9 mouse cellular contexts compared by ENCODE assay signal in genomic region chr2:157751589-157752373, GRCm38 (mm10). TPM values are rescaled to one million over a fixed set of nuclear protein-coding genes. Genes with fewer than 3 reads are reported as not detected.
A peak's percentile ranks its signal among the peaks of the same experiment; 100 is the strongest.
DNase-seq lines count a peak whose midpoint lies in the region; ATAC-seq lines count a peak whose summit lies in the region.
"Had no signal": no experiment of that assay in that cellular context is flagged by ENCODE, and none has a peak within 500 bp of the region (broad histone marks: within the 10 kb centered on the region; RNA-seq: fewer than 3 reads in every experiment).

No protein-coding gene starts in this region.

- peaks cover 10% of the 10 kb centered on the region for H3K4me1 ChIP-seq in neural tube, embryonic 11.5 days (ENCODE audit: control insufficient read depth, insufficient read depth, low read length)
- H3K4me1 ChIP-seq in hindbrain, embryonic 13.5 days (replicated peaks): peaks cover 69% of the 10 kb centered on the region
- peaks cover 7% of the 10 kb centered on the region for H3K4me1 ChIP-seq in midbrain, embryonic 11.5 days (ENCODE audit: control insufficient read depth, insufficient read depth, low read length)
- H3K4me1 ChIP-seq in stomach, embryonic 16.5 days (ENCODE audit: control insufficient read depth, insufficient read depth, low read length): no peaks in the 10 kb centered on the region

- H3K9me3 ChIP-seq in neural tube, embryonic 11.5 days (ENCODE audit: control insufficient read depth, low read length): no peaks in the 10 kb centered on the region
- no peaks in the 10 kb centered on the region for H3K9me3 ChIP-seq in hindbrain, embryonic 13.5 days
- no peaks in the 10 kb centered on the region for H3K9me3 ChIP-seq in midbrain, embryonic 11.5 days (ENCODE audit: control insufficient read depth, low read length)
- H3K9me3 ChIP-seq in stomach, embryonic 16.5 days (replicated peaks; ENCODE audit: control insufficient read depth, low read length): no peaks in the 10 kb centered on the region

- 58% methylated on average over 22 of the region's 22 CpGs for WGBS in neural tube, embryonic 11.5 days
- 41% methylated on average over 22 of the region's 22 CpGs for WGBS in hindbrain, embryonic 13.5 days
- 68% methylated on average over 22 of the region's 22 CpGs for WGBS in midbrain, embryonic 11.5 days
- WGBS in stomach, embryonic 16.5 days: 60% methylated on average over 22 of the region's 22 CpGs

- DNase-seq in neural tube, embryonic 11.5 days (ENCODE audit: low spot score): no peak
- no peak for DNase-seq in neural tube, embryonic 10.5 days (ENCODE audit: extremely low spot score, low spot score)
- DNase-seq in gastrocnemius, adult 18-20 months (ENCODE audit: low spot score): peak; percentile 37
- peak; percentile 77 to 87 for DNase-seq in layer of hippocampus, postnatal 14 days (ENCODE audit: low spot score in 2 of 2)
- no peak for DNase-seq in midbrain, embryonic 11.5 days (ENCODE audit: low spot score, missing footprints)
- DNase-seq in spleen, postnatal 14 days (ENCODE audit: low spot score in 2 of 2): no peak

- H3K9ac ChIP-seq in neural tube, embryonic 11.5 days (ENCODE audit: low read length): 0 out of 2 replicates have a peak overlapping the region, but pooled peaks have one; percentile 8
- peak overlapping the region; percentile 61 for H3K9ac ChIP-seq in hindbrain, embryonic 13.5 days
- no peak overlapping the region for H3K9ac ChIP-seq in midbrain, embryonic 11.5 days (ENCODE audit: low read length)
- no peak overlapping the region for H3K9ac ChIP-seq in stomach, embryonic 16.5 days (ENCODE audit: low read length)
- H3K9ac ChIP-seq: liver, embryonic 14.5 days had no signal

- peak overlapping the region; percentile 63 for H3K27ac ChIP-seq in neural tube, embryonic 11.5 days (ENCODE audit: low read depth, low read length)
- H3K27ac ChIP-seq in hindbrain, embryonic 13.5 days: peak overlapping the region; percentile 94
- H3K27ac ChIP-seq in midbrain, embryonic 11.5 days (ENCODE audit: low read depth, low read length): peak overlapping the region; percentile 71
- peak overlapping the region; percentile 12; the same call in 1 of the 2 replicates for H3K27ac ChIP-seq in stomach, embryonic 16.5 days (ENCODE audit: low read length)
- H3K27ac ChIP-seq: liver, embryonic 14.5 days had no signal

- no peak overlapping the region for H3K4me2 ChIP-seq in neural tube, embryonic 11.5 days (ENCODE audit: low read depth)
- peak overlapping the region; percentile 40 for H3K4me2 ChIP-seq in hindbrain, embryonic 13.5 days
- no peak overlapping the region for H3K4me2 ChIP-seq in midbrain, embryonic 11.5 days
- no peak overlapping the region for H3K4me2 ChIP-seq in stomach, embryonic 16.5 days (ENCODE audit: low read depth, low read length)

- H3K36me3 ChIP-seq in neural tube, embryonic 11.5 days (ENCODE audit: control insufficient read depth, insufficient read depth, low read length): no peaks in the 10 kb centered on the region
- no peaks in the 10 kb centered on the region for H3K36me3 ChIP-seq in hindbrain, embryonic 13.5 days
- no peaks in the 10 kb centered on the region for H3K36me3 ChIP-seq in midbrain, embryonic 11.5 days (ENCODE audit: control insufficient read depth, insufficient read depth, low read length)
- no peaks in the 10 kb centered on the region for H3K36me3 ChIP-seq in stomach, embryonic 16.5 days (ENCODE audit: control insufficient read depth, insufficient read depth, low read length)

- no peak overlapping the region for H3K4me3 ChIP-seq in neural tube, embryonic 11.5 days (ENCODE audit: low read depth, low read length)
- H3K4me3 ChIP-seq in hindbrain, embryonic 13.5 days: peak overlapping the region; percentile 5; the same call in 1 of the 2 replicates
- no peak overlapping the region for H3K4me3 ChIP-seq in midbrain, embryonic 11.5 days (ENCODE audit: low read depth, low read length)
- H3K4me3 ChIP-seq in stomach, embryonic 16.5 days (replicated peaks; ENCODE audit: low read length): no peak overlapping the region

- H3K27me3 ChIP-seq in neural tube, embryonic 11.5 days (ENCODE audit: control insufficient read depth, insufficient read depth, low read length): no peaks in the 10 kb centered on the region
- no peaks in the 10 kb centered on the region for H3K27me3 ChIP-seq in hindbrain, embryonic 13.5 days
- no peaks in the 10 kb centered on the region for H3K27me3 ChIP-seq in midbrain, embryonic 11.5 days (ENCODE audit: control insufficient read depth, insufficient read depth, low read length)
- no peaks in the 10 kb centered on the region for H3K27me3 ChIP-seq in stomach, embryonic 16.5 days (ENCODE audit: control insufficient read depth, insufficient read depth, low read length)

- no peak for ATAC-seq in neural tube, embryonic 11.5 days (ENCODE audit: insufficient read depth, low FRiP score, low TSS enrichment)
- ATAC-seq in hindbrain, embryonic 13.5 days (ENCODE audit: low FRiP score): peak; percentile 74
- ATAC-seq in midbrain, embryonic 11.5 days (ENCODE audit: low FRiP score): 0 out of 2 replicates have a peak, but pooled peaks have one; percentile 58
- no peak; the same call in 1 of the 2 replicates for ATAC-seq in stomach, embryonic 16.5 days (ENCODE audit: insufficient read depth, low FRiP score)

RNA-seq across cellular contexts. Expression of gene Ctnnbl1, which starts 14.6 kb away (rescaled TPM):
- 96.5 and 106 TPM in 2 replicates for polyA plus RNA-seq in neural tube, embryonic 11.5 days (2014; fragmentation: Nextera tagmentation; extraction: Ambion mirVana)
- 1 to 10 TPM; 8.8 to 9.7 TPM for total RNA-seq in gastrocnemius, adult 18-20 months (2021)
- polyA plus RNA-seq in hindbrain, embryonic 13.5 days (2015; fragmentation: Nextera tagmentation; extraction: Ambion mirVana): 70.6 and 72.8 TPM in 2 replicates
- total RNA-seq in layer of hippocampus, postnatal 14 days (2021): 10 to 100 TPM; 24.4 to 26.9 TPM
- 98.8 and 109 TPM in 2 replicates for polyA plus RNA-seq in midbrain, embryonic 11.5 days (2014; fragmentation: Nextera tagmentation; extraction: Ambion mirVana)
- 43.9 and 44.7 TPM in 2 replicates for polyA plus RNA-seq in stomach, embryonic 16.5 days (2015; fragmentation: Nextera tagmentation; extraction: Ambion mirVana)

Comparison
In these comparisons a context has a peak if more than half of its experiments do, and no peak if none do; other contexts are left out.
1. ATAC-seq: peak in hindbrain, embryonic 13.5 days (single experiment) and midbrain, embryonic 11.5 days (single experiment); none in neural tube, embryonic 11.5 days (single experiment) and stomach, embryonic 16.5 days (single experiment).
2. DNase-seq: peak in gastrocnemius, adult 18-20 months (single experiment) and layer of hippocampus, postnatal 14 days (2 of 2); none in neural tube, embryonic 11.5 days (single experiment), neural tube, embryonic 10.5 days (single experiment), midbrain, embryonic 11.5 days (single experiment) and spleen, postnatal 14 days (0 of 2).
3. H3K27ac ChIP-seq: peak in every context shown above with its lines; median percentile 94 in hindbrain, embryonic 13.5 days; 71 in midbrain, embryonic 11.5 days; 63 in neural tube, embryonic 11.5 days; 12 in stomach, embryonic 16.5 days.
4. H3K9ac ChIP-seq: peak in neural tube, embryonic 11.5 days (single experiment) and hindbrain, embryonic 13.5 days (single experiment); none in midbrain, embryonic 11.5 days (single experiment) and stomach, embryonic 16.5 days (single experiment).